Mouse (Mus musculus) myocyte (in vitro differentiated cells): ENCODE measurements around the gene Pold2.

Source experiments
- CEBPB ChIP-seq: IDR thresholded peaks from 2 replicates; pipeline ENCODE4 v1.6.1; 2011; ENCODE audit warnings: mild to moderate bottlenecking, moderate library complexity; ENCODE audit not compliant: poor library complexity, insufficient read depth, severe bottlenecking
- E2F4 ChIP-seq: IDR thresholded peaks from one replicate; pipeline ENCODE4 v1.6.1; 2011; ENCODE audit warnings: mild to moderate bottlenecking, control low read depth, moderate library complexity; ENCODE audit not compliant: insufficient read depth
- MAX ChIP-seq: IDR thresholded peaks from one replicate; pipeline ENCODE4 v1.6.1; 2011; ENCODE audit warnings: low read depth, mild to moderate bottlenecking, control low read depth
- POLR2A ChIP-seq: IDR thresholded peaks from one replicate; pipeline ENCODE4 v1.6.1; 2011; ENCODE audit warnings: low read depth, mild to moderate bottlenecking, control low read depth, moderate library complexity; ENCODE audit not compliant: insufficient read length
- POLR2AphosphoS2 ChIP-seq: IDR thresholded peaks from one replicate; pipeline ENCODE4 v1.6.1; 2011; ENCODE audit warnings: low read depth, control low read depth; ENCODE audit not compliant: insufficient read length
- SRF ChIP-seq: IDR thresholded peaks from one replicate; pipeline ENCODE4 v1.6.1; 2011; ENCODE audit warnings: low read depth; ENCODE audit not compliant: control insufficient read depth, insufficient read length
- TCF12 ChIP-seq: IDR thresholded peaks from one replicate; pipeline ENCODE4 v1.6.1; 2011; ENCODE audit warnings: mild to moderate bottlenecking, control low read depth; ENCODE audit not compliant: poor library complexity, insufficient read depth, severe bottlenecking
- TCF3 ChIP-seq: IDR thresholded peaks from one replicate; pipeline ENCODE4 v1.6.1; 2011; ENCODE audit warnings: low read depth, control low read depth; ENCODE audit not compliant: insufficient read length
- USF1 ChIP-seq: IDR thresholded peaks from one replicate; pipeline ENCODE4 v1.6.1; 2011; ENCODE audit warnings: low read depth, mild to moderate bottlenecking, control low read depth, moderate library complexity

DNA sequence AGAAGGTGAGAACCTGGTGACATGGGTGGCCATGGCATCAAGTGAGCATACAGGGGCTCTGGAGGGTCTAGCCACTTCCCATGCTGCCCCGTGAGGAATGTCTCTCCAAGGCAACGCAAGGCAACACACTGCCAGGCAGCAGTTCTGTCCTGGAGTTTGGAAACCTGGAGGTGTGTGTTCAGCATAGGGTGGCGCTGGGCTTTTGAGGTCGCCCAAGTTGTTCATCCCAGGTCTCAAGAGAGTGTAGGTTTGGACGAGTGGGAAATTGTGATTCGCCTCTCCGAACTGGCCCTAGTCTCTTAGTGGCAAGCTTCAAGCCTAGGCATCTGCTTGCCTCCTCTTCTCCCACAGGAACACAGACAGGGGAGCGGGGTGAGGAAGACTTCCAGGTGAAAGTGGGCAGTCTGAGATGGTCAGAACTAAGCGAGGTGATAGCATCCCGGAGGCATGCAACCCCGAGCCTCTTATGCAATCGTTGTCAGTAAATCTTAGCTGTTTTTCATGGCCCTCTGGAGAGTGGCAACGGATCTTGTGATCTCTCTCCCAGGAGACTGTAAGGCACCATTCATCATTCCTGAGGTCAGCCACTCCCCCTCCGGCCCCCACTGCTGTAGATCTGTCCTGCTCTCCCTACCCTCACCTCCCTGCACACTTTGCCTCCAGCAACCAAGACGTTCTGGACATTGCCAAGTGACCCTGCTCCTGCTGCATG lies 15.5 kb downstream of the Pold2 start:
- TF ChIP-seq POLR2A (no peak), CEBPB (peak; percentile 95), POLR2AphosphoS2 (no peak), MAX (no peak), TCF12 (no peak), USF1 (no peak), E2F4 (no peak), SRF (no peak), TCF3 (no peak)
